Mouse (Mus musculus) brain, adult 2 months (tissue): ENCODE data around the gene Ptprn2.
A peak's percentile ranks its signal among the peaks of the same experiment; 100 is the strongest.

Source experiments
- DNase-seq: peaks from one replicate; pipeline ENCODE4 v3.0.0; 2011; ENCODE audit warnings: low read depth, low spot score

Gene Ptprn2

GRCm38 (mm10) chr12:116594457-116594856, 108.9 kb downstream of the Ptprn2 start:
- peak; percentile 67 for DNase-seq

GRCm38 (mm10) chr12:116594866-116595610, 109.5 kb downstream of the Ptprn2 start:
- peak; percentile 60 for DNase-seq

- DNase-seq: no peak
Observed at GRCm38 (mm10) chr12:116595727-116596126, 110.2 kb downstream of the Ptprn2 start.

- peak; percentile 60 for DNase-seq
Observed at GRCm38 (mm10) chr12:116596993-116597392, 111.5 kb downstream of the Ptprn2 start.

- peak; percentile 64 for DNase-seq
Observed at GRCm38 (mm10) chr12:116597670-116598069, 112.2 kb downstream of the Ptprn2 start.

- peak; percentile 74 for DNase-seq
Observed at GRCm38 (mm10) chr12:116598123-116599005, 112.8 kb downstream of the Ptprn2 start.

- DNase-seq: peak; percentile 89
Observed at GRCm38 (mm10) chr12:116599537-116599936, 114.0 kb downstream of the Ptprn2 start.

- no peak for DNase-seq
Observed at GRCm38 (mm10) chr12:116600054-116600453, 114.5 kb downstream of the Ptprn2 start.

GRCm38 (mm10) chr12:116601395-116601794, 115.9 kb downstream of the Ptprn2 start:
- no peak for DNase-seq

- no peak for DNase-seq
Observed at GRCm38 (mm10) chr12:116601921-116602320, 116.4 kb downstream of the Ptprn2 start.

- DNase-seq: no peak
Observed at GRCm38 (mm10) chr12:116608598-116608997, 123.1 kb downstream of the Ptprn2 start.

GRCm38 (mm10) chr12:116619868-116620267, 134.3 kb downstream of the Ptprn2 start:
- DNase-seq: peak; percentile 87

- no peak for DNase-seq
Observed at GRCm38 (mm10) chr12:116620299-116620698, 134.8 kb downstream of the Ptprn2 start.

- no peak for DNase-seq
Observed at GRCm38 (mm10) chr12:116621325-116622040, 136.0 kb downstream of the Ptprn2 start.

- DNase-seq: peak; percentile 95
Observed at GRCm38 (mm10) chr12:116622665-116623387, 137.3 kb downstream of the Ptprn2 start.

- DNase-seq: peak; percentile 68
Observed at GRCm38 (mm10) chr12:116625391-116626281, 140.1 kb downstream of the Ptprn2 start.

GRCm38 (mm10) chr12:116628992-116629391, 143.5 kb downstream of the Ptprn2 start:
- no peak for DNase-seq

GRCm38 (mm10) chr12:116637498-116637897, 152.0 kb downstream of the Ptprn2 start:
- no peak for DNase-seq

GRCm38 (mm10) chr12:116640871-116641270, 155.4 kb downstream of the Ptprn2 start:
- DNase-seq: no peak
